Mouse (Mus musculus) kidney, adult 2 months (tissue): ENCODE data around the gene Nek9.

Experiments
- CTCF ChIP-seq: fragments of 200-500 bp; conservative IDR thresholded peaks from 2 replicates; pipeline ENCODE4 v1.5.1; 2011; ENCODE audit warnings: low read depth, mild to moderate bottlenecking, control low read depth, low read length, moderate library complexity, mixed read lengths; ENCODE audit not compliant: insufficient read depth, insufficient read length
- POLR2A ChIP-seq: fragments of 200-500 bp; IDR thresholded peaks from one replicate; pipeline ENCODE4 v1.6.1; 2011; ENCODE audit warnings: low read depth, low read length, control low read depth

DNA sequence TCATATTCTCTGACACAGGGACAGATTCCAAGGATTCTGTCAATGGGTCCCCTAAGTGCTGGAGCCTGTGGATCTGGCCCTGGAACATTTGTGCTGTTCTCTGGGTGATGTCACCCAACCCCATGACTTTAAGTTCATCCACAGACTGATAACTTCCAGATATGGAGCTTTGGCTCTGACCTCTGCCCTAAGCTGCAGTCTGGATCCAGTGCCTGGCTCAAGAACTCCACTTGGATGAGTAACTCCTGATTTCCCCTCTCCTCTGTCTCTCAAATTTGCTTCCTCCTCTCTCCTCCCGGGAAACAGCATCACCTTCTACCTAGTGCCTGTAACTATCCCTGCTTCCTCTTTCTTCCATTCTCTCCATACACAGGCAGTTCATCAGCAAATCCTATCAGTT, 41.1 kb upstream of the Nek9 start:
- TF ChIP-seq POLR2A (no peak), CTCF (no peak)
